Mouse (Mus musculus) MEL (cell line): Measurements from ENCODE around the gene Pxmp2. TPM values are rescaled to one million over a fixed set of nuclear protein-coding genes. Genes with fewer than 3 reads are reported as not detected.

Experiments
- DNase-seq: peaks from one replicate; pipeline ENCODE4 v3.0.0; 2011; ENCODE audit warnings: low read depth, low spot score
- H3K27ac ChIP-seq: 2 replicates; pipeline ENCODE4 v1.5.1; 2012; ENCODE audit warnings: low read depth, mild to moderate bottlenecking, control low read depth, low read length, moderate library complexity; ENCODE audit not compliant: control insufficient read depth
- H3K27me3 ChIP-seq, 2 experiments: fragments of 150-350 bp in 1 of 2; sonication (generic) in 1 of 2; 2 replicates each; pipeline ENCODE4 v1.6.1; 2012; ENCODE audit warnings: low read length in 2 of 2, mild to moderate bottlenecking in 2 of 2, improper control_type of control experiment in 1 of 2, moderate library complexity in 1 of 2; ENCODE audit not compliant: insufficient read depth in 2 of 2, control insufficient read depth in 1 of 2
- H3K36me3 ChIP-seq, 2 experiments: 2 replicates each; pipeline ENCODE4 v1.6.1; 2012 to 2014; ENCODE audit warnings: low read length in 2 of 2, improper control_type of control experiment in 1 of 2, inconsistent platforms in 1 of 2, mild to moderate bottlenecking in 1 of 2; ENCODE audit not compliant: insufficient read depth in 2 of 2, control insufficient read depth in 1 of 2
- H3K4me1 ChIP-seq, 2 experiments: fragments of 150-350 bp in 1 of 2; sonication (generic) in 1 of 2; 2 replicates each; pipeline ENCODE4 v1.6.1; 2012; ENCODE audit warnings: low read length in 2 of 2, improper control_type of control experiment in 1 of 2, mild to moderate bottlenecking in 1 of 2; ENCODE audit not compliant: insufficient read depth in 2 of 2, control insufficient read depth in 1 of 2
- H3K4me3 ChIP-seq, 2 experiments: fragments of 150-350 bp in 1 of 2; sonication (generic) in 1 of 2; 2 replicates each; pipeline ENCODE4 v1.5.1; 2012; ENCODE audit warnings: low read depth in 2 of 2, low read length in 2 of 2, mild to moderate bottlenecking in 2 of 2, moderate library complexity in 2 of 2, control low read depth in 1 of 2, improper control_type of control experiment in 1 of 2; ENCODE audit not compliant: control insufficient read depth in 1 of 2, insufficient read depth in 1 of 2
- H3K79me2 ChIP-seq: 2 replicates; pipeline ENCODE4 v1.6.1; 2012; ENCODE audit warnings: mild to moderate bottlenecking, low read length, moderate library complexity; ENCODE audit not compliant: control insufficient read depth, poor library complexity, insufficient read depth
- H3K9ac ChIP-seq: 2 replicates; pipeline ENCODE4 v1.6.1; 2012; ENCODE audit warnings: low read depth, mild to moderate bottlenecking, control low read depth, low read length, moderate library complexity; ENCODE audit not compliant: control insufficient read depth, poor library complexity, severe bottlenecking
- H3K9me3 ChIP-seq: fragments of 150-350 bp; sonication (generic); replicated peaks from 2 replicates; pipeline ENCODE4 v1.6.1; 2012; ENCODE audit warnings: mild to moderate bottlenecking, low read length, improper control_type of control experiment, moderate library complexity; ENCODE audit not compliant: insufficient read depth
- CHD2 ChIP-seq: IDR thresholded peaks from 2 replicates; pipeline ENCODE4 v1.6.1; 2011; ENCODE audit warnings: low read length, improper control_type of control experiment
- ELF1 ChIP-seq: IDR thresholded peaks from 2 replicates; pipeline ENCODE4 v1.6.1; 2014; ENCODE audit warnings: low read depth, mild to moderate bottlenecking, inconsistent platforms, low read length, improper control_type of control experiment, moderate library complexity
- EP300 ChIP-seq, 2 experiments: IDR thresholded peaks; 2 replicates each; pipeline ENCODE4 v1.6.1; 2011; ENCODE audit warnings: improper control_type of control experiment in 2 of 2, low read length in 2 of 2, low read depth in 1 of 2, mild to moderate bottlenecking in 1 of 2
- HCFC1 ChIP-seq: IDR thresholded peaks from 2 replicates; pipeline ENCODE4 v1.6.1; 2012; ENCODE audit warnings: low read depth, mild to moderate bottlenecking, inconsistent platforms, low read length, improper control_type of control experiment, moderate library complexity
- KAT2A ChIP-seq: conservative IDR thresholded peaks from 2 replicates; pipeline ENCODE4 v1.6.1; 2012; ENCODE audit warnings: low read depth, low read length, improper control_type of control experiment, inconsistent platforms
- MAFK ChIP-seq: IDR thresholded peaks from 2 replicates; pipeline ENCODE4 v1.6.1; 2011; ENCODE audit warnings: low read depth, mild to moderate bottlenecking, low read length, improper control_type of control experiment, borderline replicate concordance
- MAX ChIP-seq: IDR thresholded peaks from 2 replicates; pipeline ENCODE4 v1.6.1; 2011; ENCODE audit warnings: low read length, improper control_type of control experiment
- MEF2A ChIP-seq: IDR thresholded peaks from 2 replicates; pipeline ENCODE4 v1.6.1; 2014; ENCODE audit warnings: low read depth, mild to moderate bottlenecking, inconsistent platforms, low read length, improper control_type of control experiment; ENCODE audit not compliant: poor library complexity, insufficient replicate concordance, severe bottlenecking; ENCODE audit errors: extremely low read depth
- MXI1 ChIP-seq: IDR thresholded peaks from 2 replicates; pipeline ENCODE4 v1.6.1; 2011; ENCODE audit warnings: mild to moderate bottlenecking, low read depth, low read length, improper control_type of control experiment
- MYC ChIP-seq: IDR thresholded peaks from 2 replicates; pipeline ENCODE4 v1.6.1; 2011; ENCODE audit warnings: low read depth, mild to moderate bottlenecking, low read length, improper control_type of control experiment, moderate library complexity
- NELFE ChIP-seq: IDR thresholded peaks from 2 replicates; pipeline ENCODE4 v1.6.1; 2011; ENCODE audit warnings: low read depth, low read length, improper control_type of control experiment
- NRF1 ChIP-seq: IDR thresholded peaks from 2 replicates; pipeline ENCODE4 v1.6.1; 2014; ENCODE audit warnings: low read depth, mild to moderate bottlenecking, inconsistent platforms, low read length, improper control_type of control experiment, moderate library complexity; ENCODE audit not compliant: poor library complexity, insufficient read depth, severe bottlenecking
- POLR2A ChIP-seq, 2 experiments: IDR thresholded peaks; 2 replicates each; pipeline ENCODE4 v1.6.1; 2011 to 2012; ENCODE audit warnings: low read length in 2 of 2, mild to moderate bottlenecking in 2 of 2, control low read depth in 1 of 2, improper control_type of control experiment in 1 of 2, low read depth in 1 of 2, moderate library complexity in 1 of 2; ENCODE audit not compliant: control insufficient read depth in 1 of 2, insufficient read depth in 1 of 2, poor library complexity in 1 of 2
- POLR2AphosphoS2 ChIP-seq: IDR thresholded peaks from 2 replicates; pipeline ENCODE4 v1.6.1; 2011; ENCODE audit warnings: low read length, improper control_type of control experiment
- POLR2AphosphoS5 ChIP-seq: IDR thresholded peaks from 2 replicates; pipeline ENCODE4 v1.6.1; 2012; ENCODE audit warnings: low read depth, borderline replicate concordance, mild to moderate bottlenecking, inconsistent platforms, low read length, moderate library complexity, mixed read lengths
- RAD21 ChIP-seq: IDR thresholded peaks from 2 replicates; pipeline ENCODE4 v1.6.1; 2011; ENCODE audit warnings: mild to moderate bottlenecking, low read depth, low read length, improper control_type of control experiment
- SIN3A ChIP-seq: IDR thresholded peaks from 2 replicates; pipeline ENCODE4 v1.6.1; 2012; ENCODE audit warnings: low read length, improper control_type of control experiment, inconsistent platforms
- TAL1 ChIP-seq: IDR thresholded peaks from 2 replicates; pipeline ENCODE4 v1.6.1; 2012; ENCODE audit warnings: mild to moderate bottlenecking, inconsistent platforms, low read length, moderate library complexity, mixed read lengths
- TBP ChIP-seq: IDR thresholded peaks from 2 replicates; pipeline ENCODE4 v1.8.0; 2011; ENCODE audit warnings: low read depth, low read length, improper control_type of control experiment
- TCF12 ChIP-seq: IDR thresholded peaks from 2 replicates; pipeline ENCODE4 v1.6.1; 2014; ENCODE audit warnings: low read depth, mild to moderate bottlenecking, inconsistent platforms, low read length, improper control_type of control experiment, moderate library complexity
- USF2 ChIP-seq, 2 experiments: IDR thresholded peaks; 2 replicates each; pipeline ENCODE4 v1.6.1; 2011 to 2012; ENCODE audit warnings: improper control_type of control experiment in 2 of 2, low read length in 2 of 2, borderline replicate concordance in 1 of 2, inconsistent platforms in 1 of 2, low read depth in 1 of 2, mild to moderate bottlenecking in 1 of 2; ENCODE audit not compliant: insufficient read depth in 1 of 2
- ZKSCAN1 ChIP-seq: IDR thresholded peaks from 2 replicates; pipeline ENCODE4 v1.6.1; 2012; ENCODE audit warnings: low read depth, mild to moderate bottlenecking, inconsistent platforms, low read length, improper control_type of control experiment, moderate library complexity
- ZNF384 ChIP-seq: IDR thresholded peaks from 2 replicates; pipeline ENCODE4 v1.6.1; 2012; ENCODE audit warnings: low read depth, mild to moderate bottlenecking, inconsistent platforms, low read length, improper control_type of control experiment
- polyA plus RNA-seq, 2 experiments: library from polyadenylated mRNA; stranded (reverse) in 1 of 2; unstranded in 1 of 2; fragments of >175 nt in 1 of 2; fragments of >200 nt in 1 of 2; gene quantifications; 2 replicates each; pipeline versions ENCODE4 v1.2.1 to v1.2.4; 2012; ENCODE audit warnings: low replicate concordance in 2 of 2, low read depth in 1 of 2; ENCODE audit not compliant: insufficient read length in 2 of 2, insufficient read depth in 1 of 2, missing spikeins in 1 of 2
- total RNA-seq: library from RNA; depleted of rRNA; stranded (reverse); fragments of 300-350 nt; gene quantifications from 2 replicates; pipeline ENCODE4 v1.2.3, GENCODE M21; 2012

Pxmp2 gene
- total and polyA plus RNA-seq, 3 experiments, result 8.4 to 15.2 TPM; not detected in 1

DNA sequence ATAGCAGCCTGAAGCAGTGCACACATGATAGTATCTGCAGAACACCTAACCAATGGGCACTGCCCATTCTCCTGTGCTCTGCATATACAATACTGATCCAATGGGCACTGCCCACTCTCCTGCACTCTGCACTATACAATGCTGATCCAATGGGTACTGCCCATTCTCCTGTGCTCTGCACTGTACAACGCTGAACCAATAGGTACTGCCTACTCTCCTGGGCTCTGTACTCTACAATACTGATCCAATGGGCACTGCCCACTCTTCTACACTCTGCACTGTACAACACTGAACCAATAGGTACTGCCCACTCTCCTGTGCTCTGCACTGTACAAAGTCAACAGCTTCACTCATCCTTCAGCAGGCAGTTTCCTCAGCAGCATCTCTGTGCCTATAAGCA is 9.1 kb downstream of the Pxmp2 start:
- Histone ChIP-seq H3K9me3 (no peaks in the 10 kb centered on the region), H3K4me1 (peaks cover 6 to 18% of the 10 kb centered on the region in 2 experiments), H3K27me3 (no peaks in the 10 kb centered on the region), H3K4me3 (no peak overlapping the region), H3K27ac (no peak overlapping the region), H3K9ac (no peak overlapping the region), H3K36me3 (peaks cover 0 to 24% of the 10 kb centered on the region in 2 experiments; a peak in 2 of 4 replicates), H3K79me2 (no peaks in the 10 kb centered on the region)
- TF ChIP-seq KAT2A (no peak), MYC (no peak), ZKSCAN1 (no peak), MAX (no peak), POLR2A (IDR thresholded peaks at IDR 0.05; ENCODE audit: control insufficient read depth in 1 of 2, insufficient read depth in 1 of 2, low read depth in 1 of 2, low read length in 2 of 2, poor library complexity in 1 of 2) (no peak), MAFK (no peak), USF2 (IDR thresholded peaks at IDR 0.05; ENCODE audit: borderline replicate concordance in 1 of 2, insufficient read depth in 1 of 2, low read depth in 1 of 2, low read length in 2 of 2) (no peak), TAL1 (no peak), CHD2 (no peak), HCFC1 (no peak), ZNF384 (no peak), ELF1 (no peak), SIN3A (no peak), MEF2A (no peak), TBP (no peak), NELFE (no peak), RAD21 (no peak), NRF1 (no peak), POLR2AphosphoS2 (no peak), TCF12 (no peak)
- no peak for DNase-seq

DNA sequence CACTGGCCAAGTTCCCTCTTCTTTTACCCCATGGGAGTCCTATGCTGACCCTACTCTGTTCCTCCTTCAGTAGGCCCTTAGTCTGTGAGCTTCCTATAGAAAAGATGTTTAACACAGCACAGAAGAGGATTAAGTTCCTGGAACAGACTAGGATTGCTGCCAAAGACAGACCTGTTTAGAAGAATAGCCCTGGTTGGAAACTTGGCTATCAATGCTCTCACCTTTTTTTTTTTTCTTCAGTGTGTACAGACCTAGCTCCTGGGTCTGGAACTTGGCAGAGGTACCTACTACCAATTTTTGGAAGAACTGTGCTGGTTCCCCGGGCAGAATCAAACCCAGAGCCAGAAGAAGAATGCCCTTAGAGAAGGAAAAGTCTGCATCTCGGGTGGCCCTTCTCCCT is 9.6 kb downstream of the Pxmp2 start:
- H3K9ac ChIP-seq, result no peak overlapping the region
- H3K4me3 ChIP-seq, result no peak overlapping the region
- peaks cover 6 to 16% of the 10 kb centered on the region in 2 experiments for H3K4me1 ChIP-seq
- H3K36me3 ChIP-seq, result peaks cover 0 to 21% of the 10 kb centered on the region in 2 experiments; a peak in 2 of 4 replicates
- no peak overlapping the region for H3K27ac ChIP-seq
- H3K9me3 ChIP-seq, result no peaks in the 10 kb centered on the region
- H3K27me3 ChIP-seq, result no peaks in the 10 kb centered on the region
- no peak for TF ChIP-seq POLR2AphosphoS5
- TF ChIP-seq MAX, result no peak
- TF ChIP-seq ELF1, result no peak
- TF ChIP-seq POLR2A (IDR thresholded peaks at IDR 0.05; ENCODE audit: control insufficient read depth in 1 of 2, insufficient read depth in 1 of 2, low read depth in 1 of 2, low read length in 2 of 2, poor library complexity in 1 of 2), result no peak
- TF ChIP-seq MAFK, result no peak
- no peak for TF ChIP-seq TBP
- no peak for TF ChIP-seq NELFE
- no peak for TF ChIP-seq SIN3A
- TF ChIP-seq EP300 (IDR thresholded peaks at IDR 0.05; ENCODE audit: low read depth in 1 of 2, low read length in 2 of 2), result no peak
- TF ChIP-seq MXI1, result no peak
- TF ChIP-seq HCFC1, result no peak
- DNase-seq, result no peak
- no peaks in the 10 kb centered on the region for H3K79me2 ChIP-seq
